Mouse (Mus musculus) stomach, postnatal 0 days (tissue): Measurements from ENCODE around the gene Rcan2.

Experiments used
- CTCF ChIP-seq: IDR thresholded peaks from 2 replicates; pipeline ENCODE4 v1.5.1; 2016; ENCODE audit warnings: antibody characterized with exemption, low read depth, mild to moderate bottlenecking, moderate library complexity
- EP300 ChIP-seq: optimal IDR thresholded peaks from 2 replicates; pipeline ENCODE3; 2016; ENCODE audit warnings: antibody characterized with exemption

DNA sequence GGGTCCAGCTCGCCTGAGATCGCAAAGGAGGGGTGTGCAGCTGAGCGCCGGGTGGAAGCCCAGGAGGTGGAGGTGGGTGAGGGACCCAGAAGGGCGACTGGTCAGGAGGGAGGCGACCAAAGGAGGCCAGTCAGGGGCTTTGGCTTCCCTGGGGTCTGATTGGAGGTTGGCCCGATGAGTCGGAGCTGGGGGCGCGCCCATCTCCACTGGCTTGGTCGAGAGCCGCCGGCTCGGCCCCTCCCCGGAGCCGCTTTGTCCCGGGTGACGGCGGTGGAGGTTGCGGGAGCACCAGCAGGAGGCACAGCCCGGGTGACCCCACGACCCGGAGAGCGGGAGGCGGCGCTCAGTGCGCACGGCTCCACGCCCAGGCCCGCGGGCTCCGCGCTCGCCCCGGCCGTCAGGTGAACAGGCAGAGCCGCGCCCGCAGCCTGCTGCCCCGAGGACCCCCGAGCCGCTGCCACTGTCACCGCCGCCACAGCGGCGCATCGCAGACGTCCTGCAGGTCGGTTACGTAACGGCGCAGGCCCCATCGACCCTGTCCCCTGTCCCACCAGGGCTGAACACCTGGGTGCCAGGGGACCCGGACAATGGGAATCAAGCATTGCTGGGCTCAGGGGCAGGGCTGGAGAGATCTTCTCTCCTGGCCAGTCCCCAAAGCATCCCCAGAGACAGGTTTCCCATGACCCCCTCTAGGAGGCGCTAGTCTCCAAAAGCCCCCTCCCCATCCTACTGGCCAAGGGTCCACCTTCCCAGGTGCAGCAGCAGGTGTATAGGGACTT is 633 bp downstream of the Rcan2 start:
- peak; percentile 50 for TF ChIP-seq CTCF
- no peak for TF ChIP-seq EP300
